Mouse (Mus musculus): ENCODE results near the gene Gad2. TPM values are rescaled to one million over a fixed set of nuclear protein-coding genes. Genes with fewer than 3 reads are reported as not detected.
"Not testable (repeated sequence)": the region's sequence is repeated elsewhere in the genome, so short reads cannot be mapped to it uniquely, and the experiment has no call there.

Gene Gad2
- polyA plus RNA-seq (2012; ENCODE audit: insufficient read depth, insufficient read length, low replicate concordance, missing spikeins), result 106 and 189 TPM in 2 replicates

DNA sequence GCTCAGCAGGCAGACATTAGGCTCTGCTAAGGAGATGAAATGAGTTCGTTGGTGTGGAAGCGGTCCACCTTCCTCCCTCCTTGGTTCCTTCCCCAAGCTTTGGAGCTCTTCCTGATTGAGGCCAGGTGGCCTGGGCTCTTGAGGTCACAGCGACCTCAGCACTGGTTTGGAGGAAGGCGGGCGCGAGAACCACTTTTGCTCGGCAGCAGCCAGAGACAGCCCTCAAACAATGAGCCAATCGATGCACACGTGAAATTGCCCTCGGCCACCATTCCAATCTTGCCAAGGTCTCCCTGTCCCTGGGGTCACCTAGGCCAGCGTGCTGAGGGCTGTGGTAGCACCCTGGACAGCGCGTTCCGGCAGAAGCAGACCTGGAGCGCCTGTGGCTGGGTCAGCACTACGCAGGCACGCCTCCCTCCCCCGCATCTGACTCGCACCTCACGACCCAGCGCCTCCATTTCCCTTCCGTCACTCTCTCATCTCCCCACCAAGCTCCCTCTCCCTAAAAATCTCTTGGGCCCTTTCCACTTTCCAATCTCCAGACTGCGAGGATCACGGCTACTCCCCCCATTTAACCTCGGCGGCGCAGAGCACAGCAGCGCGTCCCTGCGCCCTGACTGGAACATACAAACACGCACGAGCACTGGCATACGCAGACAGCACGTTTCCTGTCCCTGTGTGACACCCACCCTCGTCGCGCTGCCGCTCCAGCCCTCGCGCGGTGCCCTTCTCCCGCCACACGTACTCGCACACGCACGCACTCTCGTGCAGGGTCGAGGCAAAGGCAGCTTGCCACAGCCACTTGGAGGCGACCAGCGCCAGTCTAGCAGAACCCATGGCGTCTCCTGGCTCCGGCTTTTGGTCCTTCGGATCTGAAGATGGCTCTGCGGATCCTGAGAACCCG lies at the start of gene Gad2:
Gad2 (plus strand) TSS at position 378 of the 904 bp plus-strand sequence.
- WGBS, result under 1% methylated on average over 55 of the region's 55 CpGs
- Histone ChIP-seq H3K4me3 (ENCODE audit: insufficient read depth, low read depth, low read length) (peak within 1 kb of the TSS; percentile 57), H3K27ac (ENCODE audit: insufficient read depth, low read depth, low read length) (peak within 1 kb of the TSS; percentile 96), H3K4me1 (ENCODE audit: control insufficient read depth, insufficient read depth, low read length) (peaks cover 22% of the 10 kb centered on the region)
- TF ChIP-seq CTCF (IDR thresholded peaks at IDR 0.05; ENCODE audit: insufficient read depth, low read depth, low read length) (no peak), POLR2A (IDR thresholded peaks at IDR 0.05; ENCODE audit: insufficient read depth, low read depth, low read length) (peak; percentile 31)

DNA sequence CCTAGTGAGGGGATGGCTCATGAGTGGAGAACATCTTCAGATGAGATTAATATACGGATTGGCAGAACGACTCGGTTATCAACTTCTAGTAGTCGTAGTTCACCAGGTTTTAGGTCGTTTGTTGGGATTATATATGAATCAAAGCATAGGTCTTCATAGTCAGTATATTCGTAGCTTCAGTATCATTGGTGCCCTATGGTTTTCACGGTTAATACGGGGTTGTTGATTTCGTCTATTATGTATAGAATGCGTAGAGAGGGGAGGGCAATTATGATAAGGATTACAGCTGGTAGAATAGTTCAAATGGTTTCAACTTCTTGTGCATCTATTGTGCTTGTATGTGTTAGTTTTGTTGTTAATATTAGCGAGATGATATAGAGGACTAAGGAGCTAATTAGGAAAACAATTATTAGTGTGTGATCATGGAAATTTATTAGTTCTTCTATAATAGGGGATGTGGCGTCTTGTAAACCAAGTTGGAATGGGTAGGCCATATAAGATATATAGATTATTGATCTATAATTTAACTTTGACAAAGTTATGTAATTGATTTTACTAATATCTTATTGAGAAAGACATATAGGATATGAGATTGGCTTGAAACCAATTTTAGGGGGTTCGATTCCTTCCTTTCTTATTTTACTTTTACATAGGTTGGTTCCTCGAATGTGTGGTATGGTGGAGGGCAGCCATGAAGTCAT lies 34.4 kb upstream of the Gad2 start:
- not testable (repeated sequence) for H3K4me3 ChIP-seq (ENCODE audit: insufficient read depth, low read depth, low read length); H3K27ac ChIP-seq (ENCODE audit: insufficient read depth, low read depth, low read length); H3K4me1 ChIP-seq (ENCODE audit: control insufficient read depth, insufficient read depth, low read length)
- WGBS, result 82% methylated on average over 14 of the region's 14 CpGs

GRCm38 (mm10) chr2:22588170-22588541 lies 33.8 kb upstream of the Gad2 start:
- not testable (repeated sequence) for H3K4me3 ChIP-seq (ENCODE audit: insufficient read depth, low read depth, low read length); H3K27ac ChIP-seq (ENCODE audit: insufficient read depth, low read depth, low read length); H3K4me1 ChIP-seq (ENCODE audit: control insufficient read depth, insufficient read depth, low read length)
- 88% methylated on average over 5 of the region's 5 CpGs for WGBS

GRCm38 (mm10) chr2:22588673-22589381 lies 33.2 kb upstream of the Gad2 start:
- 57% methylated on average over 12 of the region's 12 CpGs for WGBS
- H3K27ac ChIP-seq (ENCODE audit: insufficient read depth, low read depth, low read length); H3K4me3 ChIP-seq (ENCODE audit: insufficient read depth, low read depth, low read length); H3K4me1 ChIP-seq (ENCODE audit: control insufficient read depth, insufficient read depth, low read length): not testable (repeated sequence)

DNA sequence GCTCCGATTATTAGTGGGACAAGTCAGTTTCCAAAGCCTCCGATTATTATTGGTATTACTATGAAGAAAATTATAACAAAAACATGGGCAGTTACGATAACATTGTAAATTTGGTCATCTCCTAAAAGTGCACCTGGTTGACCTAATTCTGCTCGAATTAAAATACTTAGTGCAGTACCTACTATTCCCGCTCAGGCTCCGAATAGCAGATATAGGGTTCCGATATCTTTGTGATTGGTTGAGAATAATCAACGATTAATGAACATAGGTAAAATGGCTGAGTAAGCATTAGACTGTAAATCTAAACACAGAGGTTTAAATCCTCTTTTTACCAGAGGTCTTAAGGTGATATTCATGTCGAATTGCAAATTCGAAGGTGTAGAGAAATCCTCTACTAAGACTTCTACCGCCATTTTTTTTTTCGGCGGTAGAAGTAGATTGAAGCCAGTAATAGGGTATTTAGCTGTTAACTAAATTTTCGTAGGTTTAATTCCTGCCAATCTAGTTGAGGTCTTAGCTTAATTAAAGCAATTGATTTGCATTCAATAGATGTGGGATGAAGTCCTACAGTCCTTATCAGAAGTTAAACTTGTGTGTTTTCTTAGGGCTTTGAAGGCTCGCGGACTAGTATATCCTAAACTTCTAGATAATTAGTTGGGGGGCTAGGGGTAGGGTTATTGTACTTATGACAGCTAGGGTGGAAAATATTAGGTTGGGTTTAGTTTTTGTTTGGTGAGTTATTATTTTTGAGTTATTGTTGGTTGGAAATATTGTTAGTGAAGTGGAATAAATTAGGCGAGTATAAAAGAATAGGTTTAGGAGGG lies 32.4 kb upstream of the Gad2 start:
- 79% methylated on average over 16 of the region's 17 CpGs for WGBS
- not testable (repeated sequence) for H3K4me1 ChIP-seq (ENCODE audit: control insufficient read depth, insufficient read depth, low read length); H3K27ac ChIP-seq (ENCODE audit: insufficient read depth, low read depth, low read length); H3K4me3 ChIP-seq (ENCODE audit: insufficient read depth, low read depth, low read length)

DNA sequence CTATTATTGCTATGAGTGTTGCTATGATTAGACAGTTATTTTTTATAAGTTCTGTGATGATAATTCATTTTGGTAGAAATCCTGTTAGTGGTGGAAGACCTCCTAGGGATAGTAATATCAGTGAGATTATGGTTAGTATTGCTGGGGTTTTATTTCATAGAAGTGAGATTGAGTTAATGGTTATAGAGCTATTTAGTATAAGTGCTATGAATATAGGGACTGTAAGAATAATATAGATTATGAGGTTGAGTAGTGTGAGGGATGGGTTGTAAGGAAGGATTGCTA lies 31.9 kb upstream of the Gad2 start:
- Histone ChIP-seq H3K4me1 (ENCODE audit: control insufficient read depth, insufficient read depth, low read length) (no peaks in the 10 kb centered on the region), H3K4me3 (ENCODE audit: insufficient read depth, low read depth, low read length) (no peak overlapping the region), H3K27ac (ENCODE audit: insufficient read depth, low read depth, low read length) (no peak overlapping the region)
- TF ChIP-seq POLR2A (IDR thresholded peaks at IDR 0.05; ENCODE audit: insufficient read depth, low read depth, low read length) (no peak), CTCF (IDR thresholded peaks at IDR 0.05; ENCODE audit: insufficient read depth, low read depth, low read length) (no peak)

- H3K27ac ChIP-seq (ENCODE audit: insufficient read depth, low read depth, low read length), result no peak overlapping the region
- 40% methylated on average over 9 of the region's 9 CpGs for WGBS
- TF ChIP-seq CTCF (IDR thresholded peaks at IDR 0.05; ENCODE audit: insufficient read depth, low read depth, low read length), result no peak
- TF ChIP-seq POLR2A (IDR thresholded peaks at IDR 0.05; ENCODE audit: insufficient read depth, low read depth, low read length), result no peak
- H3K4me1 ChIP-seq (ENCODE audit: control insufficient read depth, insufficient read depth, low read length), result peaks cover 22% of the 10 kb centered on the region
- H3K4me3 ChIP-seq (ENCODE audit: insufficient read depth, low read depth, low read length), result no peak overlapping the region
Measured at GRCm38 (mm10) chr2:22617951-22618350, 4.1 kb upstream of the Gad2 start.

GRCm38 (mm10) chr2:22619416-22619815 lies 2.6 kb upstream of the Gad2 start:
- 14% methylated on average over 12 of the region's 12 CpGs for WGBS
- peaks cover 22% of the 10 kb centered on the region for H3K4me1 ChIP-seq (ENCODE audit: control insufficient read depth, insufficient read depth, low read length)
- H3K4me3 ChIP-seq (ENCODE audit: insufficient read depth, low read depth, low read length), result no peak overlapping the region; the same call in 1 of the 2 replicates
- TF ChIP-seq POLR2A (IDR thresholded peaks at IDR 0.05; ENCODE audit: insufficient read depth, low read depth, low read length), result no peak
- 0 out of 2 replicates have a peak, but pooled peaks have one; percentile 14 for TF ChIP-seq CTCF (IDR thresholded peaks at IDR 0.05; ENCODE audit: insufficient read depth, low read depth, low read length)
- H3K27ac ChIP-seq (ENCODE audit: insufficient read depth, low read depth, low read length), result peak overlapping the region; percentile 74

DNA sequence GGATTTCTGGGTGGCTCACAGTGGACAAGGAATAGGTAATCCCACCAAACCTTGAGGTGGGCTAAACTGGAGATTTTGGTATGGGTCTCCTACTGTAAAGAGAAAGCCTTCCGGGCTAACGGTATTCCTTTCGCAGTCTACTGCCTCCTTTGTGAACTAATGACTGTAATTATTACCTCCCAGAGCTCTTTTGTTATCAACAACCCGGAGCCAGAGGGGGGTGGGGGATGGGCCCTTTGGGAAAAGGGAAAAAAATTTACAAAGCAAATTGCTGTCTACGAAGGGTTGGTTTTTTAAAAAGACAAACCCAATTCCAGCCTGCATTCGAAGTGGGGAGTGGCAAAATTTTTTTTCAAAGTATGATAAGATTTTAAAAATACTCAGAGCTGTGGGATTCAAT lies 2.0 kb upstream of the Gad2 start:
- Histone ChIP-seq H3K27ac (ENCODE audit: insufficient read depth, low read depth, low read length) (peak overlapping the region; percentile 74), H3K4me3 (ENCODE audit: insufficient read depth, low read depth, low read length) (no peak overlapping the region)

More for the DNA sequence above, 2.0 kb upstream of the Gad2 start:
- H3K4me1 ChIP-seq (ENCODE audit: control insufficient read depth, insufficient read depth, low read length), result peaks cover 22% of the 10 kb centered on the region
- WGBS, result 4% methylated on average over 6 of the region's 6 CpGs
- no peak for TF ChIP-seq CTCF (IDR thresholded peaks at IDR 0.05; ENCODE audit: insufficient read depth, low read depth, low read length)
